Mouse (Mus musculus) spleen, postnatal 4 days (tissue): ENCODE measurements at regions not wholly inside any gene's neighbourhood (a gene's known extent, or its start where the extent isn't known, plus 50 kb on each side); places are given as distances from the start of the nearest gene placed in this dataset.

Source experiments
- DNase-seq, 2 experiments: peaks; one replicate each; pipeline ENCODE4 v3.0.0; 2022; ENCODE audit warnings: low spot score in 2 of 2

GRCm38 (mm10) chr11:112412434-112412833 lies 369.6 kb upstream of the Sox9 start:
- DNase-seq, result no peak

DNA sequence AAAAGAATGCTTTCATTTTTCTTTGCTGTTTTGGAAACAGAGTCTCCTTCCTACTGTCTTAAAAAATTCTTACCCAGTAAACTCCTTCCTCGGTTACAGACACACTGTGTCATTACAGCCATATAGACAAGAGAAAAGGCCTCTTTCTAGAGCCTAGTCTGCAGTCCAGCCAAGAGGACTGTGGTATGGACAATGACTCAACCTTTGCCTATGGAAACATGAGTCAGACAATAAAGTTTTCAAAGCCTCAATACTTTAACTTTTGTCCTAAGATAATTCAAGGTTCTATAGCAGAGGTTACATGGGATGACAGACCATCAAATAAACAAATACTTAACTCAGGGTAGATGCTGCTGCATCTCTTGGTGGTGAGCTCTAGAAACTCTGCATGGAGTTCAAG lies 339.4 kb upstream of the Sox9 start:
- DNase-seq, result no peak

- DNase-seq, result no peak
Observed at GRCm38 (mm10) chr11:112443890-112444289, 338.1 kb upstream of the Sox9 start.

DNA sequence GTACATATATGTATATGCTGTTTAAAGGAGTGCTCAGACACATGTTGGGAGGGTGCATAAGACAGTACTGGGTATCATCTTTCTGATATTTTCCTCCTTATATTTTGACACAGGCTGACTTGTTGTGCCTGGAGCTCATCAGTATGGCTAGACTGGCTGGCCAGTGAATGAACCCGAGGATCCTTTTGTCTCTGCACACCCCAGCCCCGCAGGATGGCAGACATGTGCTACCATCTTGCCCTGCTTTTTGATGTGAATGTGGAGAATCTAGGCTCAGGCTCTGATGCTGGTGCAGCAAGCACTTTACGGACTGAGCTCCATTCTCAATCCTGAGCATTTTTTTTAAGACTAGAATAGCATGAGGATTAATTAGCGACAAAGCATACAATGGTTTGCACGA lies 332.4 kb upstream of the Sox9 start:
- no peak for DNase-seq

DNA sequence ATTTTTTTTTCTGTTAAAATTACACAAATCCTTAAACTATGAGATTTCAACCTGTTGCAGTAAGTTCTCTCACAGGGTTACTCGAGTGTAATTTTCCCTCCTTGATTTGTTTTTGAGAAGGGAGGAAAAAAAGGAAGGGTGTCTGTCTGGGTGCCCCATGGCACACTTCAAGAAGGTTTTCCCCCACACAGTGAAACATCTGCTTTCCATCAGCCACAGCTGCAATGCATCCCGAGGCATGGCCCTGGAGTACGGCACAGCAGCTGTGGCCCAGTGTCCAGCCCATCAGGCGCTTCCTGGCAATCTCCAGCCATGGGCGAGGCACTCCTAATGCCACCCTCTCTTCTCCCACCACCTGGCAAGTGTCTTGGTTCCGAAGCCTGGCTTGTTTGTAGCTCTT lies 331.8 kb upstream of the Sox9 start:
- DNase-seq, result no peak

DNA sequence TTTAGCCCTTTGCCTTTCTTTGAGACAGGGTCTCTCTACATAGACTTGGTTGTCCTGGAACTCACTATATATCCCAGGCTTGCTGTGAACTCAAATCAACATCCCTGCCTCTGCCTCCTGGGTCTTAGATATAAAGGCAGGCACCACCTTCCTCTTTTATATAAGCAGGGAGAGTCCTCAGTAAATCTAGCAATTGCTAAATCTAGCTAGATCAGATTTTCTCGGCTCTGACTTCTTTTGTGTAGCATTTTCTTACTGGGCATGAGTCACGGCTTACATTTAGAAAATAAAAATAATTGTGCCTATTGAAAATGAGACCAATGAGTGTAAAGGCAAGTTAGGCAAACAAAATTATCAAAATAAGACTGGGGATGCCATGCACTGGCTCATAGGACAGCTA lies 323.9 kb upstream of the Sox9 start:
- no peak for DNase-seq

DNA sequence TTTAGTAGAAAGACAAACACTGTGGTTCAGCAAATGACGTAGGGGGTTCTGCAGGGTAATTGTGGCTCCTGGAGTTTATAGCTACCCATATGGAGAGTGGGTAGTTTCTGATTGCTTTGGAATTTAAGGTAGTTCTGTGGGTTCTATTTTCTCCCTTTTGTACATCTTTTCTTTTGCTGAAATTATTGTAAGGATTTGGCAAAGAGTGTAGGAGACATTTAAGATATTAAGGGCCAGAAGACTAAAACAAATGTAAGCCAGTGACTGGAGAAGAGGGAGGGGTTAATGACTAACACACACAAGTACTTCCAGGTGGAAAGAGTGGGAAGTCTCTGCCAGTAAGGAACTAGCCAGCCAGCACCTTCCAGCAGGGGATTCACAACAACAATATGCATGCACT lies 318.9 kb upstream of the Sox9 start:
- no peak for DNase-seq

- no peak for DNase-seq
Observed at GRCm38 (mm10) chr11:112464386-112464785, 317.6 kb upstream of the Sox9 start.

DNA sequence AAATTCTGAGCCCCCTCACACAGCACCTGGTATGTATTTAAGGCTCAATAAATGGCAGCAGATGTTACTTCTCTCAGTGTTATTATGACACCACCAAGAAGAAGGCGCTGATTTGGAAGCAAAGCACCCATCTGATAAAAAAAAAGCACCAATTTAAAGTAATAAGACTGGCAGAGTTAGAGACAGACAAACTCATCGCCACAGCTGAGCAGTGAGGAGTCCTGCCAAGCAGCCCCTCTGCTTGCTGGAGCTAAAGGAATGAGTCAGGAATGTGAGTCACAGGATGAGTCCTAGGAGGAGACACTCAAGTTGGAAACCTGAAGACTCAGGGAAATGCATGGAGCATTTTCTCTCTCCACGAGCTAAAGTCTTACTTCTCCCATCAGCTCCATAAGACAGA lies 311.7 kb upstream of the Sox9 start:
- no peak for DNase-seq

DNA sequence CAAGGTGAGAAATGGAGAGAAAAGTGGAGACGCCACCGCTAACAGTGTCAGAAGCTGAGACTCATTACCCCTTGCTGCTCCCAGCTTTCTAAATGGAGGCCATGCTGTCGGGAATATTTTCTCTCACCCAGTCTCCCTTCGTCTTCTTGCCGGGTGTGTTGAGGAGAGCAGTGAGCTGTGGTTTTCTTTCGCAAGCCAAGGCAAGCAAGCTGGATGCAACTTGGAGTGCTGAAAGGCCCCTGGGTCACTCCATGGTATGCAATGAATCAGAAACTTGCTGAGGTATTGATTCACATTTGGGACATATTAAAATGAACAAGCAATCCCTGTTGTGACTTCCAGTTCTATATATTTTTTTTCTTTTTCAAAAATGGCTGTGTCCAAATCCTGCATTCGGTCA lies 308.8 kb upstream of the Sox9 start:
- no peak for DNase-seq

DNA sequence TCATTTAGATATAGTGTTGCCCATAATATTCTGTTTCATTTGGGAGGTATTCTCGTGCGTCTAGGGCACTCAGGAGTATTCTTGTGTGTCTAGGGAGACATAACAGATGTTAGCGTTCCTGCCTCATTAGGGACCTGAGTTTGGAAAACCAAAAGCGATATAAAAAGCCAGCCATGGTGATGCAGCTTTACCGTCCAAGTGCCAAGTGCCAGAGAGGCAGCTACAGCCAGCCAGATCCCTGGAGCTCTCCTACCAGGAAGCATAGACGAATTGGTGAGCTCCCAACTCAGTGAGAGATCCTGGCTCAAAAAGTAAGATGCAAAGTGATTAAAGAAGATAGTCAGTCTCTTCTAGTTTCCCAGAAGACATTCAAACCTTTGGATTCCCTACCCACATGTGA lies 308.3 kb upstream of the Sox9 start:
- DNase-seq, result no peak

GRCm38 (mm10) chr11:112480360-112480759 lies 301.7 kb upstream of the Sox9 start:
- DNase-seq, result no peak

DNA sequence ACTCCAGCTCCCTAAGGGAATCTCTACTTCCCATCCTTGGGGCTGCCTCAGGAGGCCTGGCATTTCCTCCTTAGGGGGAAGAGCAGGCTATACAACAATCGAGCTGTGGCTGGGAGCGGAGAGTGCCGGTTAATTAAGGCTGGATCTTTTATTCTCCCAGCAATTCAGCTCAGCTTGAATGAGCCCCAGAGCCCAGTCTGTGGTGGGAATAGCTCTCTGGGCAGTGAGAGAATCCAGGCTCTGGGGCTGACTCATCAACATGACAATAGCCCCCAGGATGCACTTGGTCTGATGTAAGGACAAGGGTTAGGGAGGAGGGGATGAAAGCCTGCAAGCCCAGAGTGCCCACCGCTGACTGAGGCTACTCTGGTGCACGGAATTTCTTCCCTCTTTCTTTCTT lies 280.2 kb upstream of the Sox9 start:
- no peak for DNase-seq

DNA sequence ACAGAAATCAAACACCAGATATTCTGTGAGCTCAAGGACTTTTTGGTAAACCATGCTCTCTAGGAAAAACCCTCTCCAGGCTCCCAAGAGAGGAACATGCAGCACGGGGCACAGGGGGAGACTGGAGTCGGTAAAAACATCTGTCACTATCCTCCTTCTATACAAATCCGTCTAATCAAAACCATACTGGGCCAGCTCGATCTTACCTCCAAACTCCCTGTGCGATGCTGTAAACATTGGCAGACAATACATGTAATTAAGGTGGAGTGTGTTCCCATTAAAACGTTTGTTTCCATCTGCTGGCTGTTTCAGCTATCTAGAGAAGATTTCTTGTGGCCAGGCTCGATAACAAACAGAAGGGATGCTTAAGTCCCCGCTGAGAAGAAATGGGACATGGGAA lies 262.9 kb upstream of the Sox9 start:
- DNase-seq, result no peak

GRCm38 (mm10) chr11:112524983-112525382 lies 257.0 kb upstream of the Sox9 start:
- no peak for DNase-seq

DNA sequence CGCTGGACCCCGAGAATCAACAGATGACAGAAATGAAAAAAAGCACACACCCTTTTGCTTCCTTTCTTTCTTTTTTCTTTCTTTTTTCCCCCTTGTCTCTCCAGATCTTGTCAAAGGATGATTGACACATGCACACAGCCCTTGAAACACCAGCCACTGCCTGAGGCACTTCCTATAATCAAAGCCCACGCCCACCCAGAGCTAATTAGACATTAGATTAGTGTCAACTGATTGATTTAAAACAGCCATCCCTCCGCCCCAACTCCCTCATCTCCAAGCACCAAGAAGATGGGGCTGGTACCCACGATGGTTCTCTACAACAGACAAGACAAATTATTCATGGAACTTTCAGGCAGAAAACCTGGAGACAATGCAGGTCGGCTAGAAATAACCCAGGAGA lies 239.5 kb upstream of the Sox9 start:
- no peak for DNase-seq

GRCm38 (mm10) chr11:112543473-112543872 lies 238.6 kb upstream of the Sox9 start:
- DNase-seq, result no peak

DNA sequence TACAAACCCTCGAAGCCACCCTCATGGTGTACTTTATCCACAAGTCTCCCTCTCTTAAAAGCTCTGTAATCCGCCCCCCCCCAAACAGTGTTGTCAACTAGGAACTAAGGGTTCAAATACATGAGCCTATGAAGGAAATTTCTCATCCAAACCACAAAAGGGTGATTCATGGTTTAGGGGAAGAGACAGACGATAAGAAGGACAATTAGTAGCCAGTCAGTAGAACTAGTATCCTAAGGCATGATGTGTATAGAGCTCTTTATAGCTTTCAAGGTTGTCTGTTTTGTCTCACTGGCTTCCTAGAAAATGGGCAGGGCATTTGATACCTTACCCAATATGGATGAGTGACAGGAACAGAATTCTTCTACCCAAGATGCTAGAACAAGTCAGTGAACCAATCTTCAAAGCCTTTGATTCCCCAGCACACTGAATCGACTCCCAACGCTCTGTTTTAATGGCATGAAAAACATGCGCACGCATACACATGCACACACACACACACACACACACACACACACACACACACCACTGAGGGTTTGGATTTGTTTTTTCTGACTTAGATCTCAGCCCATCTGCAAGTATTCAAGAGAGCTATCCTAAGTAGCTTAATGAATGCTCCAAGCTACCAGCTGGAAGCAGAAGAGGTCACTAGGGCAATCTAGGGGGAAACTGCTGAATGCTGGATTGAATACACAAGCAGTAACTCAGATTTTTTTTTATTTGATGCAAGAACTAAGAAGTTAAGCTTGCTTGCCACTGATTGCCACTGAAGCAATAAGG lies 236.6 kb upstream of the Sox9 start:
- DNase-seq, result no peak

GRCm38 (mm10) chr11:112546162-112546561 lies 235.9 kb upstream of the Sox9 start:
- no peak for DNase-seq

GRCm38 (mm10) chr11:112552838-112553237 lies 229.2 kb upstream of the Sox9 start:
- no peak for DNase-seq

- no peak for DNase-seq
Observed at GRCm38 (mm10) chr11:112563027-112563426, 219.0 kb upstream of the Sox9 start.

- no peak for DNase-seq
Observed at GRCm38 (mm10) chr11:112564706-112565215, 217.3 kb upstream of the Sox9 start.

GRCm38 (mm10) chr11:112566071-112566470 lies 216.0 kb upstream of the Sox9 start:
- DNase-seq, result no peak

GRCm38 (mm10) chr11:112587386-112587785 lies 194.6 kb upstream of the Sox9 start:
- no peak for DNase-seq
